Mouse (Mus musculus) A20 (cell line): ENCODE measurements around the gene Plpp1.

Source experiments
- DNase-seq: peaks from one replicate; pipeline ENCODE4 v3.0.0-alpha.2; 2011; ENCODE audit warnings: low read depth, low spot score

The Plpp1 gene

GRCm38 (mm10) chr13:112859574-112860134 is 59.1 kb downstream of the Plpp1 start:
- DNase-seq: no peak

GRCm38 (mm10) chr13:112860370-112860769 is 59.8 kb downstream of the Plpp1 start:
- DNase-seq: no peak

- DNase-seq: no peak
Measured at GRCm38 (mm10) chr13:112860911-112861310, 60.3 kb downstream of the Plpp1 start.

GRCm38 (mm10) chr13:112861825-112862306 is 61.3 kb downstream of the Plpp1 start:
- DNase-seq: no peak

- no peak for DNase-seq
Measured at GRCm38 (mm10) chr13:112862342-112862741, 61.8 kb downstream of the Plpp1 start.

GRCm38 (mm10) chr13:112862978-112863677 is 62.5 kb downstream of the Plpp1 start:
- DNase-seq: no peak

GRCm38 (mm10) chr13:112866782-112867181 is 66.2 kb downstream of the Plpp1 start:
- DNase-seq: no peak

- DNase-seq: no peak
Measured at GRCm38 (mm10) chr13:112867381-112867780, 66.8 kb downstream of the Plpp1 start.

GRCm38 (mm10) chr13:112870039-112870690 is 69.6 kb downstream of the Plpp1 start:
- DNase-seq: no peak

GRCm38 (mm10) chr13:112871500-112872266 is 71.1 kb downstream of the Plpp1 start:
- no peak for DNase-seq

GRCm38 (mm10) chr13:112887234-112887633 is 86.6 kb downstream of the Plpp1 start:
- DNase-seq: no peak

- DNase-seq: no peak
Measured at GRCm38 (mm10) chr13:112902176-112902575, 101.6 kb downstream of the Plpp1 start.

GRCm38 (mm10) chr13:112909663-112910062 is 109.1 kb downstream of the Plpp1 start:
- DNase-seq: peak; percentile 50

- DNase-seq: no peak
Measured at GRCm38 (mm10) chr13:112910434-112910833, 109.8 kb downstream of the Plpp1 start.
